Mouse (Mus musculus): ENCODE measurements at regions not wholly inside any gene's neighbourhood (a gene's known extent, or its start where the extent isn't known, plus 50 kb on each side); places are given as distances from the start of the nearest gene placed in this dataset.

GRCm38 (mm10) chr1:159989561-159989960 lies 54.6 kb upstream of the 4930523C07Rik start:
- DNase-seq (ENCODE audit: low spot score in 2 of 2), result no peak

GRCm38 (mm10) chr1:159991734-159992565 lies 52.2 kb upstream of the 4930523C07Rik start:
- peak; percentile 66 to 74 for DNase-seq (ENCODE audit: low spot score in 2 of 2)
